Mouse (Mus musculus) neural tube, embryonic 14.5 days (tissue): Measurements from ENCODE around the gene Ache. TPM values are rescaled to one million over a fixed set of nuclear protein-coding genes. Genes with fewer than 3 reads are reported as not detected.
"Not testable (repeated sequence)": the region's sequence is repeated elsewhere in the genome, so short reads cannot be mapped to it uniquely, and the experiment has no call there.

Experiments used
- ATAC-seq: fragments of 200-750 bp; cut with Nextera tagmentation; 2 replicates; pipeline ENCODE4 v1.8.0; 2017; ENCODE audit warnings: low read depth, mild to moderate bottlenecking, moderate TSS enrichment, moderate library complexity
- H3K27ac ChIP-seq: fragments of 300-500 bp; sonication (generic); 2 replicates; pipeline ENCODE4 v1.5.1; 2014; ENCODE audit warnings: low read depth, mild to moderate bottlenecking, control low read depth, low read length, moderate library complexity, mixed read lengths
- H3K27me3 ChIP-seq: fragments of 300-500 bp; sonication (generic); 2 replicates; pipeline ENCODE4 v1.6.1; 2014; ENCODE audit warnings: low read length; ENCODE audit not compliant: control insufficient read depth, insufficient read depth
- H3K36me3 ChIP-seq: fragments of 300-500 bp; sonication (generic); 2 replicates; pipeline ENCODE4 v1.6.1; 2014; ENCODE audit warnings: low read length, mixed read lengths; ENCODE audit not compliant: control insufficient read depth, insufficient read depth
- H3K4me1 ChIP-seq: fragments of 300-500 bp; sonication (generic); 2 replicates; pipeline ENCODE4 v1.6.1; 2014; ENCODE audit warnings: low read length; ENCODE audit not compliant: control insufficient read depth, insufficient read depth
- H3K4me2 ChIP-seq: fragments of 300-500 bp; sonication (generic); 2 replicates; pipeline ENCODE4 v1.6.1; 2014; ENCODE audit warnings: mild to moderate bottlenecking, low read depth, low read length, control low read depth
- H3K4me3 ChIP-seq: fragments of 300-500 bp; sonication (generic); 2 replicates; pipeline ENCODE4 v1.5.1; 2014; ENCODE audit warnings: low read depth, low read length, control low read depth, mixed read lengths
- H3K9ac ChIP-seq: fragments of 300-500 bp; sonication (generic); replicated peaks from 2 replicates; pipeline ENCODE4 v1.6.1; 2014; ENCODE audit warnings: low read depth, mild to moderate bottlenecking, control low read depth, low read length, mixed read lengths
- H3K9me3 ChIP-seq: fragments of 300-500 bp; sonication (generic); 2 replicates; pipeline ENCODE4 v1.6.1; 2016; ENCODE audit warnings: low read length; ENCODE audit not compliant: control insufficient read depth
- WGBS: fragments of 180-500 bp; shearing (Covaris S2); extraction: QIAGEN DNeasy Blood & Tissue Kit; methylation state at CpG from one replicate; pipeline ENCODE4 v1.1.7; 2014; 5-methylcytosine and 5-hydroxymethylcytosine counted together
- polyA plus RNA-seq: library from polyadenylated mRNA; unstranded; fragments of >200 nt; fragmentation: Nextera tagmentation; extraction: Ambion mirVana; gene quantifications from 2 replicates; pipeline ENCODE4 v1.2.1, GENCODE M21; 2014

The Ache gene
- polyA plus RNA-seq, result 61.8 and 79.1 TPM in 2 replicates

GRCm38 (mm10) chr5:137287032-137287952 lies at the start of gene Ache:
Gene Ache (plus strand): TSS chr5:137287519.
- Histone ChIP-seq H3K9me3 (no peaks in the 10 kb centered on the region), H3K9ac (peak within 1 kb of the TSS; percentile 55), H3K27ac (peak within 1 kb of the TSS; percentile 80), H3K4me1 (peaks cover 9% of the 10 kb centered on the region; the same call in 1 of the 2 replicates), H3K4me3 (peak within 1 kb of the TSS; percentile 38), H3K36me3 (no peaks in the 10 kb centered on the region), H3K4me2 (peak within 1 kb of the TSS; percentile 71), H3K27me3 (peaks cover 6% of the 10 kb centered on the region; the same call in 1 of the 2 replicates)
- under 1% methylated on average over 40 of the region's 40 CpGs for WGBS
- peak; percentile 70 for ATAC-seq

GRCm38 (mm10) chr5:137263897-137264720 lies 23.2 kb upstream of the Ache start:
- H3K36me3 ChIP-seq, result no peaks in the 10 kb centered on the region
- ATAC-seq, result no peak
- H3K27me3 ChIP-seq, result no peaks in the 10 kb centered on the region
- WGBS, result 73% methylated on average over 14 of the region's 14 CpGs
- no peak overlapping the region for H3K4me3 ChIP-seq
- H3K9ac ChIP-seq, result no peak overlapping the region
- no peaks in the 10 kb centered on the region for H3K9me3 ChIP-seq
- no peak overlapping the region for H3K27ac ChIP-seq
- H3K4me1 ChIP-seq, result no peaks in the 10 kb centered on the region
- no peak overlapping the region for H3K4me2 ChIP-seq

GRCm38 (mm10) chr5:137264787-137265186 lies 22.5 kb upstream of the Ache start:
- H3K9ac ChIP-seq, result no peak overlapping the region
- no peak overlapping the region for H3K4me2 ChIP-seq
- no peak overlapping the region for H3K27ac ChIP-seq
- H3K27me3 ChIP-seq, result no peaks in the 10 kb centered on the region
- H3K4me3 ChIP-seq, result no peak overlapping the region
- no peaks in the 10 kb centered on the region for H3K9me3 ChIP-seq
- no peaks in the 10 kb centered on the region for H3K36me3 ChIP-seq
- H3K4me1 ChIP-seq, result no peaks in the 10 kb centered on the region
- 94% methylated on average over 11 of the region's 11 CpGs for WGBS
- ATAC-seq, result no peak

GRCm38 (mm10) chr5:137268131-137268910 lies 19.0 kb upstream of the Ache start:
- H3K4me3 ChIP-seq, result no peak overlapping the region
- H3K4me2 ChIP-seq, result no peak overlapping the region
- ATAC-seq, result no peak
- WGBS, result 37% methylated on average over 12 of the region's 18 CpGs
- no peak overlapping the region for H3K27ac ChIP-seq
- H3K27me3 ChIP-seq, result no peaks in the 10 kb centered on the region
- no peak overlapping the region for H3K9ac ChIP-seq
- H3K36me3 ChIP-seq, result no peaks in the 10 kb centered on the region
- H3K4me1 ChIP-seq, result no peaks in the 10 kb centered on the region
- H3K9me3 ChIP-seq, result no peaks in the 10 kb centered on the region

- H3K27me3 ChIP-seq, result no peaks in the 10 kb centered on the region
- ATAC-seq, result peak; percentile 73; the same call in 1 of the 2 replicates
- H3K9me3 ChIP-seq, result no peaks in the 10 kb centered on the region
- 23% methylated on average over 18 of the region's 18 CpGs for WGBS
- peak overlapping the region; percentile 4; the same call in 1 of the 2 replicates for H3K4me2 ChIP-seq
- H3K4me3 ChIP-seq, result no peak overlapping the region
- H3K9ac ChIP-seq, result peak overlapping the region; percentile 1; the same call in 1 of the 2 replicates
- peak overlapping the region; percentile 46; the same call in 1 of the 2 replicates for H3K27ac ChIP-seq
- no peaks in the 10 kb centered on the region for H3K36me3 ChIP-seq
- H3K4me1 ChIP-seq, result no peaks in the 10 kb centered on the region
Observed at GRCm38 (mm10) chr5:137277360-137278342, 9.7 kb upstream of the Ache start.

GRCm38 (mm10) chr5:137284411-137284810 lies 2.9 kb upstream of the Ache start:
- WGBS, result 79% methylated on average over 5 of the region's 6 CpGs

GRCm38 (mm10) chr5:137285045-137285444 lies 2.3 kb upstream of the Ache start:
- 61% methylated on average over 5 of the region's 5 CpGs for WGBS
- no peak for ATAC-seq
- no peaks in the 10 kb centered on the region for H3K9me3 ChIP-seq
- H3K27ac ChIP-seq, result no peak overlapping the region
- H3K4me1 ChIP-seq, result peaks cover 9% of the 10 kb centered on the region; the same call in 1 of the 2 replicates
- H3K9ac ChIP-seq, result no peak overlapping the region
- H3K4me3 ChIP-seq, result no peak overlapping the region
- no peak overlapping the region for H3K4me2 ChIP-seq
- H3K36me3 ChIP-seq, result no peaks in the 10 kb centered on the region
- H3K27me3 ChIP-seq, result peaks cover 6% of the 10 kb centered on the region; the same call in 1 of the 2 replicates

More at GRCm38 (mm10) chr5:137284411-137284810, 2.9 kb upstream of the Ache start:
- H3K4me3 ChIP-seq, H3K27ac ChIP-seq, H3K36me3 ChIP-seq, ATAC-seq, H3K9ac ChIP-seq, H3K27me3 ChIP-seq, H3K4me2 ChIP-seq, H3K4me1 ChIP-seq, H3K9me3 ChIP-seq: not testable (repeated sequence)
